Mouse (Mus musculus): Measurements from ENCODE around the gene Phkg2. TPM values are rescaled to one million over a fixed set of nuclear protein-coding genes. Genes with fewer than 3 reads are reported as not detected.
A peak's percentile ranks its signal among the peaks of the same experiment; 100 is the strongest.

The Phkg2 gene
- total and polyA plus RNA-seq, 3 experiments, result 42.3 to 87.3 (median 50.8) TPM

GRCm38 (mm10) chr7:127611011-127611410 lies 37.9 kb downstream of the Phkg2 start:
- Histone ChIP-seq H3K36me3 (replicated peaks) (peaks cover 60% of the 10 kb centered on the region), H3K27me3 (ENCODE audit: insufficient read depth, low read length) (peaks cover 24% of the 10 kb centered on the region; the same call in 1 of the 2 replicates), H3K4me3 (ENCODE audit: low read depth, low read length) (no peak overlapping the region), H3K9me3 (replicated peaks) (peaks cover 8% of the 10 kb centered on the region), H3K4me1 (ENCODE audit: insufficient read depth, low read depth, low read length) (peaks cover 16% of the 10 kb centered on the region)
- TF ChIP-seq GATA1 (IDR thresholded peaks at IDR 0.05; ENCODE audit: borderline replicate concordance, low read length) (no peak), POLR2AphosphoS5 (IDR thresholded peaks at IDR 0.05; ENCODE audit: insufficient replicate concordance, low read depth, low read length) (no peak), CTCF (IDR thresholded peaks at IDR 0.05; ENCODE audit: low read depth, low read length) (no peak), GATA2 (IDR thresholded peaks at IDR 0.05; ENCODE audit: borderline replicate concordance, low read depth, low read length) (no peak), TAL1 (conservative IDR thresholded peaks at IDR 0.05; ENCODE audit: low read depth, low read length) (no peak)
- DNase-seq (ENCODE audit: low spot score) (no peak), ATAC-seq (ENCODE audit: extremely low read depth, insufficient number of reproducible peaks, low FRiP score, poor library complexity, severe bottlenecking) (no peak)

GRCm38 (mm10) chr7:127611561-127611960 lies 38.4 kb downstream of the Phkg2 start:
- DNase-seq (ENCODE audit: low spot score) (no peak), ATAC-seq (ENCODE audit: extremely low read depth, insufficient number of reproducible peaks, low FRiP score, poor library complexity, severe bottlenecking) (no peak)
- peaks cover 8% of the 10 kb centered on the region for H3K9me3 ChIP-seq (replicated peaks)
- H3K4me1 ChIP-seq (ENCODE audit: insufficient read depth, low read depth, low read length), result peaks cover 17% of the 10 kb centered on the region
- peaks cover 24% of the 10 kb centered on the region; the same call in 1 of the 2 replicates for H3K27me3 ChIP-seq (ENCODE audit: insufficient read depth, low read length)
- no peak overlapping the region for H3K4me3 ChIP-seq (ENCODE audit: low read depth, low read length)
- peaks cover 57% of the 10 kb centered on the region for H3K36me3 ChIP-seq (replicated peaks)
- TF ChIP-seq CTCF (IDR thresholded peaks at IDR 0.05; ENCODE audit: low read depth, low read length) (no peak), TAL1 (conservative IDR thresholded peaks at IDR 0.05; ENCODE audit: low read depth, low read length) (no peak), POLR2AphosphoS5 (IDR thresholded peaks at IDR 0.05; ENCODE audit: insufficient replicate concordance, low read depth, low read length) (no peak), GATA2 (IDR thresholded peaks at IDR 0.05; ENCODE audit: borderline replicate concordance, low read depth, low read length) (no peak), GATA1 (IDR thresholded peaks at IDR 0.05; ENCODE audit: borderline replicate concordance, low read length) (no peak)

- DNase-seq (ENCODE audit: low spot score) (no peak), ATAC-seq (ENCODE audit: extremely low read depth, insufficient number of reproducible peaks, low FRiP score, poor library complexity, severe bottlenecking) (no peak)
- peaks cover 8% of the 10 kb centered on the region for H3K9me3 ChIP-seq (replicated peaks)
- no peak for TF ChIP-seq TAL1 (conservative IDR thresholded peaks at IDR 0.05; ENCODE audit: low read depth, low read length)
- TF ChIP-seq POLR2AphosphoS5 (IDR thresholded peaks at IDR 0.05; ENCODE audit: insufficient replicate concordance, low read depth, low read length), result no peak
- no peak for TF ChIP-seq GATA1 (IDR thresholded peaks at IDR 0.05; ENCODE audit: borderline replicate concordance, low read length)
- TF ChIP-seq GATA2 (IDR thresholded peaks at IDR 0.05; ENCODE audit: borderline replicate concordance, low read depth, low read length), result no peak
- H3K4me3 ChIP-seq (ENCODE audit: low read depth, low read length), result no peak overlapping the region
- H3K36me3 ChIP-seq (replicated peaks), result peaks cover 45% of the 10 kb centered on the region
- peaks cover 17% of the 10 kb centered on the region for H3K4me1 ChIP-seq (ENCODE audit: insufficient read depth, low read depth, low read length)
- H3K27me3 ChIP-seq (ENCODE audit: insufficient read depth, low read length), result peaks cover 21% of the 10 kb centered on the region; the same call in 1 of the 2 replicates
Measured at GRCm38 (mm10) chr7:127613501-127613900, 40.4 kb downstream of the Phkg2 start.

- Histone ChIP-seq H3K9me3 (replicated peaks) (peaks cover 8% of the 10 kb centered on the region), H3K4me1 (ENCODE audit: insufficient read depth, low read depth, low read length) (peaks cover 17% of the 10 kb centered on the region), H3K4me3 (ENCODE audit: low read depth, low read length) (peak overlapping the region; percentile 71), H3K27me3 (ENCODE audit: insufficient read depth, low read length) (peaks cover 19% of the 10 kb centered on the region; the same call in 1 of the 2 replicates), H3K36me3 (replicated peaks) (peaks cover 39% of the 10 kb centered on the region)
- ATAC-seq (ENCODE audit: extremely low read depth, insufficient number of reproducible peaks, low FRiP score, poor library complexity, severe bottlenecking) (no peak), DNase-seq (ENCODE audit: low spot score) (no peak)
- no peak for TF ChIP-seq POLR2AphosphoS5 (IDR thresholded peaks at IDR 0.05; ENCODE audit: insufficient replicate concordance, low read depth, low read length)
- TF ChIP-seq GATA2 (IDR thresholded peaks at IDR 0.05; ENCODE audit: borderline replicate concordance, low read depth, low read length), result no peak
- TF ChIP-seq TAL1 (conservative IDR thresholded peaks at IDR 0.05; ENCODE audit: low read depth, low read length), result no peak
- no peak for TF ChIP-seq CTCF (IDR thresholded peaks at IDR 0.05; ENCODE audit: low read depth, low read length)
- TF ChIP-seq GATA1 (IDR thresholded peaks at IDR 0.05; ENCODE audit: borderline replicate concordance, low read length), result no peak
Measured at GRCm38 (mm10) chr7:127614091-127614490, 41.0 kb downstream of the Phkg2 start.

- Histone ChIP-seq H3K4me1 (ENCODE audit: insufficient read depth, low read depth, low read length) (peaks cover 17% of the 10 kb centered on the region), H3K4me3 (ENCODE audit: low read depth, low read length) (peak overlapping the region; percentile 71), H3K27me3 (ENCODE audit: insufficient read depth, low read length) (peaks cover 19% of the 10 kb centered on the region; the same call in 1 of the 2 replicates), H3K9me3 (replicated peaks) (peaks cover 8% of the 10 kb centered on the region), H3K36me3 (replicated peaks) (peaks cover 35% of the 10 kb centered on the region)
- DNase-seq (ENCODE audit: low spot score), result peak; percentile 56
- no peak for ATAC-seq (ENCODE audit: extremely low read depth, insufficient number of reproducible peaks, low FRiP score, poor library complexity, severe bottlenecking)
- TF ChIP-seq TAL1 (conservative IDR thresholded peaks at IDR 0.05; ENCODE audit: low read depth, low read length), result no peak
- no peak for TF ChIP-seq POLR2AphosphoS5 (IDR thresholded peaks at IDR 0.05; ENCODE audit: insufficient replicate concordance, low read depth, low read length)
- no peak for TF ChIP-seq CTCF (IDR thresholded peaks at IDR 0.05; ENCODE audit: low read depth, low read length)
- TF ChIP-seq GATA1 (IDR thresholded peaks at IDR 0.05; ENCODE audit: borderline replicate concordance, low read length), result no peak
- TF ChIP-seq GATA2 (IDR thresholded peaks at IDR 0.05; ENCODE audit: borderline replicate concordance, low read depth, low read length), result no peak
Measured at GRCm38 (mm10) chr7:127614511-127614890, 41.4 kb downstream of the Phkg2 start.

GRCm38 (mm10) chr7:127614891-127615843 lies 42.0 kb downstream of the Phkg2 start, which contains the start of gene Zfp629:
Gene Zfp629, minus strand, starts transcription at chr7:127615797.
- Histone ChIP-seq H3K9me3 (replicated peaks) (peaks cover 8% of the 10 kb centered on the region), H3K4me1 (ENCODE audit: insufficient read depth, low read depth, low read length) (peaks cover 17% of the 10 kb centered on the region), H3K36me3 (replicated peaks) (peaks cover 30% of the 10 kb centered on the region), H3K4me3 (ENCODE audit: low read depth, low read length) (peak within 1 kb of the TSS; percentile 71), H3K27me3 (ENCODE audit: insufficient read depth, low read length) (peaks cover 19% of the 10 kb centered on the region; the same call in 1 of the 2 replicates)
- ATAC-seq (ENCODE audit: extremely low read depth, insufficient number of reproducible peaks, low FRiP score, poor library complexity, severe bottlenecking), result no peak; the same call in none of the 2 replicates
- peak; percentile 54 for DNase-seq (ENCODE audit: low spot score)
- TF ChIP-seq TAL1 (conservative IDR thresholded peaks at IDR 0.05; ENCODE audit: low read depth, low read length) (no peak), GATA2 (IDR thresholded peaks at IDR 0.05; ENCODE audit: borderline replicate concordance, low read depth, low read length) (no peak), GATA1 (IDR thresholded peaks at IDR 0.05; ENCODE audit: borderline replicate concordance, low read length) (no peak), POLR2AphosphoS5 (IDR thresholded peaks at IDR 0.05; ENCODE audit: insufficient replicate concordance, low read depth, low read length) (no peak), CTCF (IDR thresholded peaks at IDR 0.05; ENCODE audit: low read depth, low read length) (no peak)

Measured in G1E (cell line).